Comparison of ENCODE assay signal across 10 mouse cellular contexts in genomic region chr9:96537615-96537919, GRCm38 (mm10). TPM values are rescaled to one million over a fixed set of nuclear protein-coding genes. Genes with fewer than 3 reads are reported as not detected.
DNase-seq lines count a peak whose midpoint lies in the region; ATAC-seq and TF ChIP-seq lines count a peak whose summit lies in the region.
"Had no signal": no experiment of that assay in that cellular context is flagged by ENCODE, and none has a peak within 500 bp of the region (broad histone marks: within the 10 kb centered on the region; RNA-seq: fewer than 3 reads in every experiment).

No protein-coding gene starts in this region.

- H3K4me1 ChIP-seq in liver, embryonic 12.5 days: peaks cover 18% of the 10 kb centered on the region
- peaks cover 13% of the 10 kb centered on the region; the same call in 1 of the 2 replicates for H3K4me1 ChIP-seq in liver, postnatal 0 days (ENCODE audit: insufficient read depth)
- H3K4me1 ChIP-seq in cortical plate, adult 2 months (ENCODE audit: control insufficient read depth, insufficient read depth, low read length): no peaks in the 10 kb centered on the region
- 0 out of 2 replicates have a peak, but pooled peaks cover 6% of the 10 kb centered on the region for H3K4me1 ChIP-seq in neural tube, embryonic 14.5 days (ENCODE audit: control insufficient read depth, insufficient read depth, low read length)

- ATAC-seq in liver, embryonic 12.5 days: no peak
- no peak for ATAC-seq in liver, postnatal 0 days
- no peak for ATAC-seq in neural tube, embryonic 14.5 days (ENCODE audit: low read depth)

- no peak overlapping the region for H3K27ac ChIP-seq in liver, embryonic 12.5 days
- H3K27ac ChIP-seq in liver, postnatal 0 days (ENCODE audit: low read depth): no peak overlapping the region
- H3K27ac ChIP-seq in cortical plate, adult 2 months (ENCODE audit: insufficient read depth, low read length): 0 out of 2 replicates have a peak overlapping the region, but pooled peaks have one; percentile 17
- H3K27ac ChIP-seq in neural tube, embryonic 14.5 days (ENCODE audit: low read depth, low read length): no peak overlapping the region
- H3K27ac ChIP-seq: liver, embryonic 14.5 days; neural tube, embryonic 12.5 days had no signal

- H3K4me3 ChIP-seq in liver, embryonic 12.5 days: no peak overlapping the region
- no peak overlapping the region for H3K4me3 ChIP-seq in liver, postnatal 0 days (ENCODE audit: low read depth, low read length)
- no peak overlapping the region for H3K4me3 ChIP-seq in cortical plate, adult 2 months (ENCODE audit: insufficient read depth, low read length)
- no peak overlapping the region for H3K4me3 ChIP-seq in neural tube, embryonic 14.5 days (ENCODE audit: low read depth, low read length)

- no peak for TF ChIP-seq POLR2A in cortical plate, adult 2 months (IDR thresholded peaks at IDR 0.05; ENCODE audit: extremely low read depth, insufficient read depth, low read length)

- peaks cover 7% of the 10 kb centered on the region for H3K36me3 ChIP-seq in liver, embryonic 12.5 days
- H3K36me3 ChIP-seq in liver, postnatal 0 days (replicated peaks; ENCODE audit: insufficient read depth, low read length): peaks cover 3% of the 10 kb centered on the region
- peaks cover 4% of the 10 kb centered on the region; the same call in 1 of the 2 replicates for H3K36me3 ChIP-seq in neural tube, embryonic 14.5 days (ENCODE audit: control insufficient read depth, insufficient read depth, low read length)

- no peak overlapping the region for H3K9ac ChIP-seq in liver, embryonic 12.5 days
- H3K9ac ChIP-seq in liver, postnatal 0 days (replicated peaks): no peak overlapping the region
- no peak overlapping the region for H3K9ac ChIP-seq in neural tube, embryonic 14.5 days (replicated peaks; ENCODE audit: low read depth, low read length)

- peak; percentile 61 for DNase-seq in heart, adult 11 months
- DNase-seq in heart, postnatal 36 days: no peak
- no peak for DNase-seq in liver, postnatal 0 days
- DNase-seq in cerebellum, postnatal 14 days: no peak
- no peak for DNase-seq in T-cell, adult 2 months (ENCODE audit: low spot score)

- no peak for TF ChIP-seq EP300 in liver, postnatal 0 days (IDR thresholded peaks at IDR 0.05; ENCODE audit: low read depth)

- 89% methylated on average over 6 of the region's 6 CpGs for WGBS in liver, embryonic 12.5 days (ENCODE audit: insufficient replicate concordance)
- WGBS in liver, postnatal 0 days (ENCODE audit: insufficient replicate concordance): 87% methylated on average over 6 of the region's 6 CpGs
- 88% methylated on average over 6 of the region's 6 CpGs for WGBS in neural tube, embryonic 14.5 days

- no peak for TF ChIP-seq CTCF in liver, postnatal 0 days (IDR thresholded peaks at IDR 0.05; ENCODE audit: low read depth)
- TF ChIP-seq CTCF in cortical plate, adult 2 months (IDR thresholded peaks at IDR 0.05; ENCODE audit: extremely low read depth, insufficient read depth, low read length): no peak

- intact Hi-C loops in heart, postnatal 36 days (cut with DNase I): no loop called here

- H3K27me3 ChIP-seq in liver, embryonic 12.5 days (replicated peaks): no peaks in the 10 kb centered on the region
- no peaks in the 10 kb centered on the region for H3K27me3 ChIP-seq in liver, postnatal 0 days (ENCODE audit: insufficient read depth, low read length)
- no peaks in the 10 kb centered on the region for H3K27me3 ChIP-seq in neural tube, embryonic 14.5 days (ENCODE audit: control insufficient read depth, insufficient read depth, low read length)
- H3K27me3 ChIP-seq: neural tube, embryonic 12.5 days had no signal

- no peaks in the 10 kb centered on the region for H3K9me3 ChIP-seq in liver, embryonic 12.5 days (replicated peaks)
- H3K9me3 ChIP-seq in liver, postnatal 0 days (ENCODE audit: low read length): no peaks in the 10 kb centered on the region
- no peaks in the 10 kb centered on the region for H3K9me3 ChIP-seq in neural tube, embryonic 14.5 days (ENCODE audit: control insufficient read depth, low read length)
- H3K9me3 ChIP-seq: neural tube, embryonic 12.5 days had no signal

- H3K4me2 ChIP-seq in liver, embryonic 12.5 days: peak overlapping the region; percentile 84; the same call in 1 of the 2 replicates
- H3K4me2 ChIP-seq in liver, postnatal 0 days (ENCODE audit: low read depth, low read length): no peak overlapping the region; the same call in 1 of the 2 replicates
- H3K4me2 ChIP-seq in neural tube, embryonic 14.5 days (ENCODE audit: low read depth, low read length): peak overlapping the region; percentile 55; the same call in 1 of the 2 replicates

RNA-seq across cellular contexts. Expression of gene Gm28729, which starts 12.5 kb away (rescaled TPM):
- not detected for total RNA-seq in heart, postnatal 36 days (2021)
- not detected in 2 replicates for polyA plus RNA-seq in liver, embryonic 12.5 days (2016; fragmentation: Nextera tagmentation; extraction: Ambion mirVana)
- not detected in 2 replicates for polyA plus RNA-seq in liver, postnatal 0 days (2015; fragmentation: Nextera tagmentation; extraction: Ambion mirVana)
- 0.13 and 0.19 TPM in 2 replicates for polyA plus RNA-seq in cortical plate, adult 2 months (2012; rRNA removed)
- not detected in 2 replicates for polyA plus RNA-seq in neural tube, embryonic 14.5 days (2014; fragmentation: Nextera tagmentation; extraction: Ambion mirVana)
- polyA plus RNA-seq: neural tube, embryonic 12.5 days had no signal

RNA-seq across cellular contexts. Expression of gene Rnf7, which starts 59.1 kb away (rescaled TPM):
- total RNA-seq in heart, postnatal 36 days (2021): 10 to 100 TPM; 71.1 to 74.7 TPM
- 104 and 110 TPM in 2 replicates for polyA plus RNA-seq in liver, embryonic 12.5 days (2016; fragmentation: Nextera tagmentation; extraction: Ambion mirVana)
- polyA plus RNA-seq in liver, postnatal 0 days (2015; fragmentation: Nextera tagmentation; extraction: Ambion mirVana): 58.6 and 62.4 TPM in 2 replicates
- 190 TPM in 2 replicates for polyA plus RNA-seq in cortical plate, adult 2 months (2012; rRNA removed)
- 241 and 279 TPM in 2 replicates for polyA plus RNA-seq in neural tube, embryonic 14.5 days (2014; fragmentation: Nextera tagmentation; extraction: Ambion mirVana)
